Mouse (Mus musculus) G1E (cell line): ENCODE data around the gene Cpeb2.

Source experiments
- CTCF ChIP-seq: IDR thresholded peaks from 2 replicates; pipeline ENCODE4 v1.5.1; 2012; ENCODE audit warnings: low read depth, low read length, inconsistent platforms, mixed read lengths
- GATA1 ChIP-seq: IDR thresholded peaks from 2 replicates; pipeline ENCODE4 v1.6.1; 2012; ENCODE audit warnings: borderline replicate concordance, low read length, inconsistent platforms, mixed read lengths

DNA sequence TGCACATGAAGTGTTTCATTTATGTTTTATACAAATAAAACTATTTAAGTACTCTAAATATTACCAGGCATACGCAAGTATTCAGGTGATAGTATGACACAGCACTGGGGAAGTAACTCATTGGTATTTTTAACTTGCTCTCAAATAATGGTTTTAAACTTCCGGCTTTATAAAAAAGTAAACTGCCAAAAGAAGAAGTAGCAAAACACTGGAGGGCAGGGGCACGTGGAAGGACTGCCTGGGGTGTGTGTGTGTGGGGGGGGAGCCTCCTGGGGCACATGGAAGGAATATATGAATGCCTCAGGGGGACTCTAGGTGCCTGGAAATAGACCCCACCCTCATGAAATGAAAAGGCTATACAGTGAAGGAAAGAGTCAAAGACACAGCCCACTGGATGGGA, 46.8 kb downstream of the Cpeb2 start:
- TF ChIP-seq CTCF (no peak), GATA1 (no peak)
